Mouse (Mus musculus): ENCODE data around the gene Chchd1. TPM values are rescaled to one million over a fixed set of nuclear protein-coding genes. Genes with fewer than 3 reads are reported as not detected.

Gene Chchd1
- polyA plus RNA-seq, 1 experiment from 2014 or later: 165 TPM

DNA sequence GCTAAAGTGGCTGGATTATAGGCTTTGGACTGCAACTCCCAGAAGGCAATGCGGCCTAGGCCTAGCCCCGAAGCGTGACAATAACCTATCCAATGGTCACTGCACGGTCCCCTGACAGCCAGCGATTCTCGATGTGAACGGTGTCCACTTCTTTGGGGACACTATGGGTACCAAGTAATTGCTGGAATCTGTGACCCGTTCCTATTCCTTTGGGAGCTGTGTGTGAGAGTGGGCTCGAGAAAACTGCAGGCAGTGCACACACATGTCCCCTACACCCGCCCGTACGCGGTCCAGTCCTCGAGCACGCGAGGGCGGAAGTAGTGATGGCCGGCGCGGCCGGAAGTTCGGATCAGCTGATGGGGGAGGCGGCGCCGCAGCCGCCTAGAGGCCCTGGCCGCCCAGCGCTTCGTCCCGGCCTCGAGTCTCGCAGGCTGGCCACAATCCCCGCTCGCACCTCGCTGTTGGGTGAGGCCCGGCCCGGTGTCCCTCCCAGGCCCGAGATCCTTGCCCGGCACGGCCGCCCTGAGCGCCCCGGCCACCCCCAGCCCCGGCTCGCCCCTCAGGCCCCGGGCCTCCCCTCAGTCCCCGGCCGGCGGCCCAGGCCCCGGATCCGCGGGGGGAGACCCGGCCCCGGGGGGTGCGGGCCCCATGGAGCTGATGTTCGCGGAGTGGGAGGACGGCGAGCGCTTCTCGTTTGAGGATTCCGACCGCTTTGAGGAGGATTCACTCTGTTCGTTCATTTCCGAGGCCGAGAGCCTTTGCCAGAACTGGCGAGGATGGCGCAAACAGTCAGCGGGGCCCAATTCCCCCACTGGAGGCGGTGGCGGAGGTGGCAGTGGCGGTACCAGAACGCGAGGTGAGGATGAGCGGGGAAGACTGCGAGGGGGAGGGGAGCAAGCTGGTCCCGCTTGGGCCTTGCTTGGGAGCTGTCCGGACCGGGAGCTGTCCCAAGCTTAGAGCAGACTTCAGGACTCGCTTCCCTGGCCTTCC, 4.7 kb downstream of the Chchd1 start, which contains the start of gene Zswim8:
TSS of gene Zswim8 (plus strand) at position 352 of the 990 bp plus-strand sequence.
- Histone ChIP-seq H3K36me3 (peaks cover 42% of the 10 kb centered on the region), H3K4me1 (peaks cover 24% of the 10 kb centered on the region), H3K27me3 (no peaks in the 10 kb centered on the region), H3K9me3 (no peaks in the 10 kb centered on the region), H3K9ac (peak within 1 kb of the TSS; percentile 99), H3K4me2 (peak within 1 kb of the TSS; percentile 73), H3K27ac (peak within 1 kb of the TSS; percentile 91), H3K4me3 (peak within 1 kb of the TSS; percentile 99)
- WGBS: under 1% methylated on average over 80 of the region's 80 CpGs
- ATAC-seq (ENCODE audit: insufficient number of reproducible peaks, low FRiP score, low TSS enrichment, low read depth): peak; percentile 93

DNA sequence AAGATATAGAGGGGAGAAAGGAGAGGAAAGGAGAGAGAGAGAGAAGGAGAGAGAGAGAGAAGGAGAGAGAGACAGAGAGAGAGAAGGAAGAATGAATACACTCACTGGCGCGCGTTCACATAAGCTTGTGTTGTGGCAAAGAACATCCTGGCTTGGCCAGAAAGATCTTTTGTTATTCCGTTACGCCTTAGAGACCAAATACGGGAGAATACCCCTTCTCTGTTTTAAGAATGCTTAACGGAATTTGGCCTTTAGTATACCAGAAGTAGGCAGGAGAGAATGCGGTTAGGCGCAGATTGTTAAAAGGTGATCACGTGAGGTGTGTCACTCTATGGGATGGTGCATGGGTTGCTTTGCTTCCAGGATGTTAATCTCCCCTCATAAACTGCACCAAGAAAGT, 5.4 kb downstream of the Chchd1 start:
- Histone ChIP-seq H3K36me3 (peaks cover 49% of the 10 kb centered on the region), H3K9me3 (no peaks in the 10 kb centered on the region), H3K4me2 (peak overlapping the region; percentile 73), H3K9ac (peak overlapping the region; percentile 99), H3K27me3 (no peaks in the 10 kb centered on the region), H3K4me1 (peaks cover 24% of the 10 kb centered on the region), H3K27ac (peak overlapping the region; percentile 91), H3K4me3 (peak overlapping the region; percentile 99)
- WGBS: 5% methylated on average over 10 of the region's 10 CpGs
- ATAC-seq (ENCODE audit: insufficient number of reproducible peaks, low FRiP score, low TSS enrichment, low read depth): no peak

DNA sequence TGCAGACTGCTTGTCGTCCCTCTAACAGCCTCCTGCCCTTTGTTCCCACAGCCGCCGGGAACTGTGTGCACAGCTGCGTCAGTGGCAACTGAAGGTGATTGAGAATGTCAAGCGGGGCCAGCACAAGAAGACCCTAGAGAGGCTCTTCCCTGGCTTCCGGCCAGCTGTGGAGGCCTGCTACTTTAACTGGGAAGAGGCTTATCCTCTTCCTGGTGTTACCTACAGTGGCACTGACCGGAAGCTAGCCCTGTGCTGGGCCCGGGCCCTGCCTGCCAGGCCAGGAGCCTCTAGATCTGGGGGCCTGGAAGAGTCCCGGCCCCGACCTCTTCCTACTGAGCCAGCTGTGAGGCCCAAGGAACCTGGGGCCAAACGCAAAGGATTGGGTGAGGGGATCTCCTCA, 11.0 kb downstream of the Chchd1 start:
- no peak for ATAC-seq (ENCODE audit: insufficient number of reproducible peaks, low FRiP score, low TSS enrichment, low read depth)
- Histone ChIP-seq H3K27me3 (no peaks in the 10 kb centered on the region), H3K9ac (no peak overlapping the region), H3K4me3 (no peak overlapping the region), H3K36me3 (peaks cover 91% of the 10 kb centered on the region), H3K4me2 (no peak overlapping the region), H3K4me1 (peaks cover 11% of the 10 kb centered on the region), H3K27ac (no peak overlapping the region), H3K9me3 (no peaks in the 10 kb centered on the region)
- WGBS: 80% methylated on average over 11 of the region's 11 CpGs

DNA sequence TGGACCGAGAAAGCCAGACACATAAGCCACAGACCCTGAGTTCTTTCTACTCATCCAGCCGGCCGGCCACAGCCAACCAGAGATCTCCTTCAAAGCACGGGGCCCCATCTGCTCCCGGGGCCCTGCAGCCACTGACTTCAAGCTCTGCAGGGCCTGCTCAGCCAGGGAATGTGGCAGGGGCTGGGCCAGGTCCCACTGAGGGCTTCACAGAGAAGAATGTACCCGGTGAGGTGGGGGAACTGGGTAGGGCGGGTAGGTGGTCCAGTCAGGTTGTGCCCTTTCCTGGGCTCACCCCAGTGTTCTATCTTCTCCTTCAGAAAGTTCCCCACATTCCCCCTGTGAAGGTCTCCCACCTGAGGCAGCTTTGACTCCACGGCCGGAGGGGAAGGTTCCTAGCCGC, 15.6 kb downstream of the Chchd1 start:
- H3K4me3 ChIP-seq: no peak overlapping the region
- no peaks in the 10 kb centered on the region for H3K27me3 ChIP-seq
- H3K9me3 ChIP-seq: no peaks in the 10 kb centered on the region
- WGBS: 93% methylated on average over 10 of the region's 10 CpGs
- H3K9ac ChIP-seq: no peak overlapping the region
- H3K36me3 ChIP-seq: peaks cover 95% of the 10 kb centered on the region
- no peak overlapping the region for H3K4me2 ChIP-seq
- ATAC-seq (ENCODE audit: insufficient number of reproducible peaks, low FRiP score, low TSS enrichment, low read depth): no peak
- H3K4me1 ChIP-seq: no peaks in the 10 kb centered on the region
- H3K27ac ChIP-seq: no peak overlapping the region

DNA sequence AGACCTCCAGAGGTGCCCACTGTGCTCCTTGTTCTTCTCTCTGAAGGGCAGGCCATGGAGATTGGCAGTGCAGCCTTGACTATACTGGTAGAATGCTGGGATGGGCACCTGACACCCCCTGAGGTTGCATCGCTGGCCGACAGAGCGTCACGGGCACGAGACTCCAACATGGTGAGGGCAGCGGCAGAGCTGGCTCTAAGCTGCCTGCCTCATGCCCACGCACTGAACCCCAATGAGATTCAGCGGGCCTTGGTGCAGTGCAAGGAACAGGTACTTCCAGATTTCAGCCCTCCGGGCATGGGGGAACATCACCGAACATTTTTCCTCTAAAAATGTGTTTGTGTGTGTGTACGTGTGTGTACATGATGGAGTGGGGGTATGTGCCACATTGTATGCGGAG, 17.0 kb downstream of the Chchd1 start:
- H3K9me3 ChIP-seq: no peaks in the 10 kb centered on the region
- ATAC-seq (ENCODE audit: insufficient number of reproducible peaks, low FRiP score, low TSS enrichment, low read depth): no peak
- H3K27me3 ChIP-seq: no peaks in the 10 kb centered on the region
- 86% methylated on average over 12 of the region's 12 CpGs for WGBS
- 0 out of 2 replicates have a peak, but pooled peaks cover 3% of the 10 kb centered on the region for H3K4me1 ChIP-seq
- no peak overlapping the region for H3K4me3 ChIP-seq
- no peak overlapping the region for H3K27ac ChIP-seq
- H3K9ac ChIP-seq: no peak overlapping the region
- peaks cover 94% of the 10 kb centered on the region for H3K36me3 ChIP-seq
- H3K4me2 ChIP-seq: no peak overlapping the region

DNA sequence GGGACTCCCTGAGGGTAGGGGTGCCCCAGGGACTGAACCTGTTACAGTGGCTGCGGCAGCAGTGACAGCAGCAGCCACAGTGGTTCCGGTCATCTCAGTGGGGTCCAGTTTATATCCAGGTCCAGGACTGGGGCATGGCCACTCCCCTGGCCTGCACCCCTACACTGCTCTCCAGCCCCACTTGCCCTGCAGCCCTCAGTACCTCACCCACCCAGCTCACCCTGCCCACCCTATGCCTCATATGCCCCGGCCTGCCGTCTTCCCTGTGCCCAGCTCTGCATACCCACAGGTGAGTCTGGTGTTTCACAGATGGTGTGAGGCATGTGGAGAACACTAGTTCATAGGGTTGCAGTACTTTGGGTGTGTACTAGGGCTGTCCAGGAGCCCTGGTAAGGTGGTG, 18.6 kb downstream of the Chchd1 start:
- H3K36me3 ChIP-seq: peaks cover 93% of the 10 kb centered on the region
- no peak for ATAC-seq (ENCODE audit: insufficient number of reproducible peaks, low FRiP score, low TSS enrichment, low read depth)
- H3K4me1 ChIP-seq: peaks cover 9% of the 10 kb centered on the region; the same call in 1 of the 2 replicates
- no peak overlapping the region for H3K4me3 ChIP-seq
- H3K27me3 ChIP-seq: no peaks in the 10 kb centered on the region
- 86% methylated on average over 4 of the region's 4 CpGs for WGBS
- no peak overlapping the region for H3K9ac ChIP-seq
- no peak overlapping the region for H3K27ac ChIP-seq
- H3K9me3 ChIP-seq: no peaks in the 10 kb centered on the region
- no peak overlapping the region for H3K4me2 ChIP-seq

DNA sequence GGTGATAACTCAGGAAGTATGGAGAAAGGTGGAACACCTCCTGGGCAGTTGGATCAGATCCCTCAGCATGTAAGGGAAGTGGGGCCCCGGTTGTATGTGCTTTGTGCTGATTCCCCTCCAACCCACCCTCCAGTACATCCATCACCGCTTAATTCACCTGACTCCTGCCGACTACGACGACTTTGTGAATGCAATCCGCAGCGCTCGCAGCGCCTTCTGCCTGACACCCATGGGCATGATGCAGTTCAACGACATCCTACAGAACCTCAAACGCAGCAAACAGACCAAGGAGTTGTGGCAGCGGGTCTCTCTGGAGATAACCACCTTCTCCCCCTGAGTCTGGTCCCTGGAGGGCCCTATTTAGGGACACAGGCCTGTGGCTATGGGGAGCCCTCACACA, 20.2 kb downstream of the Chchd1 start:
- WGBS: 90% methylated on average over 12 of the region's 12 CpGs
- H3K9ac ChIP-seq: no peak overlapping the region
- no peak overlapping the region for H3K27ac ChIP-seq
- no peak overlapping the region for H3K4me3 ChIP-seq
- no peaks in the 10 kb centered on the region for H3K9me3 ChIP-seq
- H3K27me3 ChIP-seq: no peaks in the 10 kb centered on the region
- peaks cover 9% of the 10 kb centered on the region; the same call in 1 of the 2 replicates for H3K4me1 ChIP-seq
- no peak overlapping the region for H3K4me2 ChIP-seq
- ATAC-seq (ENCODE audit: insufficient number of reproducible peaks, low FRiP score, low TSS enrichment, low read depth): no peak
- peaks cover 92% of the 10 kb centered on the region for H3K36me3 ChIP-seq

DNA sequence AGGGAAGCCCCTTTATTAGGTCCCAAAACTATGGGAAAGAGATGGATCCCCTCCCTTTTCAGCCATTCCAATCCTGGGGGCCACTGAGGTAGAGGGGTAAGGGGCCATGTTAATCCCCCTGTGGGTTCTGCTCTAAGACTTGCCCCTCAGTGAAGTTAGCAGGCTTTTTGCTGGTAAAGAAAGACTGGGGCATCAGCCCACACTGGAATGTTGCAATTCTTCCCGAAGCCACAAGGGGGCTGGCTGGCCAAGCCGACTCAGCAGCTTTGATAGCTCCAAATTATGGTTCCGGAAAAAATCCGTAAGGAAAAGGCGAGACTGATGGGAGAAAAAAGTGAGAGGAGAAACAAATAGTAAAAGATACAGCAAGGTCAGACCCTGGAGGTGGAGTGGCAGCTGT, 21.2 kb downstream of the Chchd1 start:
- Histone ChIP-seq H3K4me2 (no peak overlapping the region), H3K27me3 (no peaks in the 10 kb centered on the region), H3K4me1 (peaks cover 9% of the 10 kb centered on the region; the same call in 1 of the 2 replicates), H3K36me3 (peaks cover 92% of the 10 kb centered on the region), H3K27ac (no peak overlapping the region), H3K9me3 (no peaks in the 10 kb centered on the region), H3K9ac (no peak overlapping the region), H3K4me3 (no peak overlapping the region)
- 12% methylated on average over 5 of the region's 5 CpGs for WGBS
- no peak for ATAC-seq (ENCODE audit: insufficient number of reproducible peaks, low FRiP score, low TSS enrichment, low read depth)

DNA sequence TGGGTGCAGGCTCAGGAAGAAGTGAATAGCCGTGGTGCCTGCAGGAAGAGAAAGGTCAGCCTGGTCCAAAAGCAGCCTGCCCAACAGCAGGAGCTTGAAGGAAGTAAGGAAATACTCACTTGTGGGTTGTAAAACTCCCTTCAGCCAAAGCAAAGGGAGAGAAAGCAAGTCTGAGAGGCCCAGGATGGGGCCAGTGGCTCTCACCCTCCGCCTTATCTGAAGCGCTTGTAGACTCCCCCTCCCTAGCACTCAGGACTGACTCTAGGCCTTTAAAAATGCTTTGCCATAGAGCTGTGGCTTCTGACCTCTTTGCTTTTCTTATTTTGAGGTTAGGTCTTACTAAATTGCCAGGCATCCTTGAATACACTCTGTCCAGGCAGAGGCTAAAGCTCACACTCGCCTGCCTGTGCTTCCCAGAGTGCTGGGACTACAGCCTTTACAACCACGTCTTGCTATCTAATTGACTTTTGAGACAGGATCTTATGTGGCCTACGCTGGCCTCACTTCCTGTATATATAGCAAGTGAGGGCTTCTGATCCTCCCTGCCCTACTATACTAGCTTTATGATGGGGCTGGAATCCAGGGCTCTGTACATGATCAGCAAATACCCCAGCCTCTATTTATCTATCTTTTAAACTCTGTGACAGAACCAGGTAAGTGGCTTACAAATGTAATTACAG, 23.0 kb downstream of the Chchd1 start:
- 68% methylated on average over 6 of the region's 6 CpGs for WGBS

DNA sequence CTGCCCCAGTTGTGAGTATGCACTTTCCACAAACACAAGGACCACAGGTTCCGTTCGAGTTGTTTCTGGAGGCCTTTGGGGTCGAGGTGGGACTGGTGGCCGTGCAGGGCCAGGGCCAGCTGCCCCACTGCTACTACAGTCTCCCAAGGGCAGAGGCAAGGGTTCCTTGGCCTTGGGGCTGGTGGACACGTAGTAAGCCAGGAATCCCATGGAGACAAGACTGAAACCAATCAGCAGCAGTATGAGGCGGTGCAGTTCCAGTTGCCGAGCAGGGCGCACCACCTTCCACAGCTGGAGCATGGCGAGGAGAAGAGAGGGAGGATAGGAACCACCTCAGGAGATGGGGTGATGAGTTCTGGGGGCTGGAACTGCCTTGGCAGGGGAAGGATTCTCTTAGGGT, 27.1 kb downstream of the Chchd1 start:
- Histone ChIP-seq H3K36me3 (peaks cover 59% of the 10 kb centered on the region), H3K4me2 (no peak overlapping the region), H3K27me3 (no peaks in the 10 kb centered on the region), H3K9me3 (no peaks in the 10 kb centered on the region), H3K27ac (no peak overlapping the region), H3K4me3 (no peak overlapping the region), H3K9ac (no peak overlapping the region), H3K4me1 (peaks cover 20% of the 10 kb centered on the region; the same call in 1 of the 2 replicates)
- WGBS: 91% methylated on average over 9 of the region's 9 CpGs
- ATAC-seq (ENCODE audit: insufficient number of reproducible peaks, low FRiP score, low TSS enrichment, low read depth): no peak

More for the DNA sequence above, 23.0 kb downstream of the Chchd1 start:
- peaks cover 9% of the 10 kb centered on the region; the same call in 1 of the 2 replicates for H3K4me1 ChIP-seq
- no peak overlapping the region for H3K4me2 ChIP-seq
- no peak overlapping the region for H3K4me3 ChIP-seq
- H3K27ac ChIP-seq: peak overlapping the region; percentile 17; the same call in 1 of the 2 replicates
- H3K9me3 ChIP-seq: no peaks in the 10 kb centered on the region
- no peak for ATAC-seq (ENCODE audit: insufficient number of reproducible peaks, low FRiP score, low TSS enrichment, low read depth)
- no peaks in the 10 kb centered on the region for H3K27me3 ChIP-seq
- no peak overlapping the region for H3K9ac ChIP-seq
- peaks cover 97% of the 10 kb centered on the region for H3K36me3 ChIP-seq

DNA sequence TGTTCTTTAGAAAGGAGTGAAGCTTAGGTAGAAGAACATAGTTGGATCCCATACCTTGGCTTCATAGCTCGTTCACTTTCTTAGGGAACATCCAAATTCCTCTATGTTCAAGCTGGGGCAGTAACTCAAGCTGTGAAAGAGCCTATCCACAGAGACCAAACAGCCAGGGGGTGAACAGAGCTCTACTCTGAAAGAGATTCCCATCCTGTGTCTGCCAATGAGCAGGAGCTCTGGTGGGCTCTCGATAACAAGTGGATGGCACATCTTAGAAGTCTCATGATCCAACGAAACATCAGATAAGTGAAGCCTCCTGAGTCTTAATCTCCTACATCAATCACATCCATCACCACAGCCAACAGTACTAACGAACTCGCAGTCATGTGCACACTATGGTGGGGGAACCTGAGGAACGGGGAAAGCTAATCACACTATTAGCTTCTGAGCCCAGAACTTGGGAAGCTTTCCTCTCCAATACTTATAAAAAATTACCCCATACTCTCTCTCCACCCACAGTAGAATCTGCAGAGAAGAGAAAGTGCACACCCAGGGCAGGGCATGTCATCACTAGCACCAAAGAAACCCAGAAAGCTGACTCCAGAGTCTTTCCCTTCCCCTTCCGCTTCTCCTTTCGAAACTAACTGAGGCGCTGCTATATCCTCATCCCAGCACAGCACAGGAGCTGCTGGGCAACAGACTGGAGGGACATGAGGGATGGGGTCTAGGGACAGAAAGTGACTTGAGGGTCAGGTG, 28.2 kb downstream of the Chchd1 start:
- peaks cover 23% of the 10 kb centered on the region for H3K4me1 ChIP-seq
- ATAC-seq (ENCODE audit: insufficient number of reproducible peaks, low FRiP score, low TSS enrichment, low read depth): no peak
- H3K36me3 ChIP-seq: peaks cover 55% of the 10 kb centered on the region
- no peaks in the 10 kb centered on the region for H3K27me3 ChIP-seq
- H3K4me3 ChIP-seq: no peak overlapping the region
- no peak overlapping the region for H3K9ac ChIP-seq
- H3K27ac ChIP-seq: no peak overlapping the region
- H3K9me3 ChIP-seq: no peaks in the 10 kb centered on the region
- 82% methylated on average over 9 of the region's 9 CpGs for WGBS
- no peak overlapping the region for H3K4me2 ChIP-seq
